In the genomic region with DNA sequence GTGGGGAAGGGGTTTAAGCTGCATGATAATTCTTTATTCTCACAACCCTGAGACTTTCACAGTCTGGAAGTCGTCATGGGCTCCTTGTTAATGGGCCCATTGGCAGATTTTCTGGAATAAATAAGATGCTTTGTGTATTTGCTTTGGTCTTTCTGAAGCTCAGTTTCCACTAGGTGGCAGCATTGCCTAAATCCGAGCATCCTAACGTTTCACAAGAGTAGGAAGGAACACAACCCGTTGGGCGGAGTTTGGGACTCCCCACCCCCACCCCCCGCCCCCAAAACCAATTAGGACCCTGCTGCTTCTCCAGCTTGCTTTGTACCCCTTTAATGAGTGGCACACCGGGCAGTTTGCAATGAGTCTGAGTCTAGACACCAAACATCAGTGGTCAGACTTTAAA, we compare ENCODE assay signal across 8 mouse cellular contexts.
DNase-seq lines count a peak whose midpoint lies in the region; ATAC-seq lines count a peak whose summit lies in the region.

No protein-coding gene starts in this region.

- H3K27me3 ChIP-seq in hindbrain, embryonic 15.5 days = no peaks in the 10 kb centered on the region

- no peak overlapping the region for H3K27ac ChIP-seq in hindbrain, embryonic 15.5 days (replicated peaks)

- DNase-seq in T-cell, adult 2 months (ENCODE audit: low spot score) = peak; percentile 38
- peak; percentile 75 to 88 for DNase-seq in cerebellum, postnatal 25 days
- peak; percentile 76 for DNase-seq in gastrocnemius, adult 18-20 months (ENCODE audit: low spot score)
- peak; percentile 56 to 84 for DNase-seq in layer of hippocampus, postnatal 25 days (ENCODE audit: extremely low spot score in 1 of 2, low spot score in 1 of 2)
- peak; percentile 88 for DNase-seq in lung, postnatal 36 days
- DNase-seq in right cerebral cortex, adult 18-20 months = peak; percentile 79
- peak; percentile 78 for DNase-seq in urinary bladder, postnatal 14 days (ENCODE audit: low spot score)

- under 1% methylated on average over 7 of the region's 7 CpGs for WGBS in hindbrain, embryonic 15.5 days

- H3K9me3 ChIP-seq in hindbrain, embryonic 15.5 days = no peaks in the 10 kb centered on the region

- no peaks in the 10 kb centered on the region for H3K36me3 ChIP-seq in hindbrain, embryonic 15.5 days

- peak overlapping the region; percentile 45 for H3K4me2 ChIP-seq in hindbrain, embryonic 15.5 days

- H3K9ac ChIP-seq in hindbrain, embryonic 15.5 days = no peak overlapping the region

- H3K4me3 ChIP-seq in hindbrain, embryonic 15.5 days = no peak overlapping the region

- peaks cover 4% of the 10 kb centered on the region for H3K4me1 ChIP-seq in hindbrain, embryonic 15.5 days (replicated peaks)

- ATAC-seq in hindbrain, embryonic 15.5 days (ENCODE audit: low FRiP score, low read depth) = peak; percentile 93

Comparison
In these comparisons a context has a peak if more than half of its experiments do, and no peak if none do; other contexts are left out.
1. DNase-seq: peak in every context shown above with its lines; median percentile 88 in lung, postnatal 36 days; 82 in cerebellum, postnatal 25 days; 79 in right cerebral cortex, adult 18-20 months; 78 in urinary bladder, postnatal 14 days; 76 in gastrocnemius, adult 18-20 months; 70 in layer of hippocampus, postnatal 25 days; 38 in T-cell, adult 2 months.